Mouse (Mus musculus) layer of hippocampus, postnatal 25 days (tissue): ENCODE results near the gene Gm9008. TPM values are rescaled to one million over a fixed set of nuclear protein-coding genes. Genes with fewer than 3 reads are reported as not detected.
"Not testable (repeated sequence)": the region's sequence is repeated elsewhere in the genome, so short reads cannot be mapped to it uniquely, and the experiment has no call there.

ENCODE experiments used
- DNase-seq, 2 experiments: peaks; one replicate each; pipeline ENCODE4 v3.0.0; 2022; ENCODE audit warnings: mixed read lengths in 2 of 2, low spot score in 1 of 2; ENCODE audit errors: extremely low spot score in 1 of 2
- total RNA-seq, 2 experiments: library from RNA; stranded (reverse); gene quantifications; 2 replicates each; pipeline ENCODE4 v1.2.3; 2021

The Gm9008 gene
- 1 to 10 TPM; 6.4 to 7.3 TPM for total RNA-seq

GRCm38 (mm10) chr6:76497054-76497835 is at the start of gene Gm9008:
Gm9008 (minus strand) TSS chr6:76497784.
- not testable (repeated sequence) for DNase-seq

GRCm38 (mm10) chr6:76521975-76522641 is 24.5 kb upstream of the Gm9008 start:
- DNase-seq = no peak

- no peak for DNase-seq
Measured at GRCm38 (mm10) chr6:76510200-76510599, 12.6 kb upstream of the Gm9008 start.

- DNase-seq = not testable (repeated sequence)
Measured at GRCm38 (mm10) chr6:76496335-76496734, 1.2 kb downstream of the Gm9008 start.

- no peak for DNase-seq
Measured at GRCm38 (mm10) chr6:76468194-76468593, 29.4 kb downstream of the Gm9008 start.
